Mouse (Mus musculus) testis, adult 2 months (tissue): ENCODE results near the gene Ccdc40. TPM values are rescaled to one million over a fixed set of nuclear protein-coding genes. Genes with fewer than 3 reads are reported as not detected.

ENCODE experiments used
- H3K27ac ChIP-seq: fragments of 200-500 bp; 2 replicates; pipeline ENCODE4 v1.5.1; 2012; ENCODE audit warnings: low read depth, low read length; ENCODE audit not compliant: control insufficient read depth, insufficient read depth
- H3K27me3 ChIP-seq: fragments of 200-500 bp; 2 replicates; pipeline ENCODE4 v1.6.1; 2012; ENCODE audit warnings: mild to moderate bottlenecking, low read length, moderate library complexity; ENCODE audit not compliant: control insufficient read depth, insufficient read depth
- H3K36me3 ChIP-seq: fragments of 200-500 bp; 2 replicates; pipeline ENCODE4 v1.6.1; 2012; ENCODE audit warnings: mild to moderate bottlenecking, low read length; ENCODE audit not compliant: control insufficient read depth, insufficient read depth
- H3K4me1 ChIP-seq: fragments of 200-500 bp; 2 replicates; pipeline ENCODE4 v1.6.1; 2012; ENCODE audit warnings: low read length; ENCODE audit not compliant: control insufficient read depth, insufficient read depth
- H3K4me3 ChIP-seq: fragments of 200-500 bp; 2 replicates; pipeline ENCODE4 v1.5.1; 2012; ENCODE audit warnings: low read depth, mild to moderate bottlenecking, low read length, moderate library complexity, mixed read lengths; ENCODE audit not compliant: control insufficient read depth
- CTCF ChIP-seq: fragments of 200-500 bp; IDR thresholded peaks from 2 replicates; pipeline ENCODE4 v1.5.1; 2012; ENCODE audit warnings: low read depth, mild to moderate bottlenecking, inconsistent platforms, low read length, moderate library complexity; ENCODE audit not compliant: control insufficient read depth, insufficient read depth, insufficient replicate concordance
- POLR2A ChIP-seq: fragments of 200-500 bp; IDR thresholded peaks from 2 replicates; pipeline ENCODE4 v1.6.1; 2012; ENCODE audit warnings: low read depth, mild to moderate bottlenecking, inconsistent platforms, low read length, moderate library complexity; ENCODE audit not compliant: control insufficient read depth
- polyA plus RNA-seq: library from polyadenylated mRNA; depleted of rRNA; stranded (reverse); fragments of >200 nt; gene quantifications from 2 replicates; pipeline ENCODE4 v1.2.3, GENCODE M21; 2012

Gene Ccdc40
- polyA plus RNA-seq, 1 experiment, result 73.2 TPM

DNA sequence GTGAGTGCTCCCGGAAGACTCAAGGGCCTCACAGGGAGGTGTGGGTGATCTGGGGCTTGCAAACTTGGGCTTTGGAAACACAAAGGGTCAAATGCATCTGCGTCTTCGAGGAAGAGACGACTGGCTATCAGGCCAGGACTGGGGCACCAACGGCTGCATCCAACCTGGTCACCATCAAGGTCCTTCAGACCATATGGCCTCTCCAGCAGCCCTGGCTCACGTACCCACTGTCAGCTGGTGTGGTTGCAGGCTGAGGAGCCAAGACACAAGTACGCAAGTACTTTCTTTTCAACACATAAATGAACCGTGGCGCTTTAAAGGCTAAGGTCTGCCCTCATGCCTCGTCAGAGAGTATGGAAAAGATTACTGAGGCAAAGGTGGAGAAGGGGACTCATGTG, 40.6 kb upstream of the Ccdc40 start:
- Histone ChIP-seq H3K36me3 (no peaks in the 10 kb centered on the region), H3K27ac (no peak overlapping the region), H3K27me3 (no peaks in the 10 kb centered on the region), H3K4me1 (peaks cover 18% of the 10 kb centered on the region), H3K4me3 (no peak overlapping the region)
- TF ChIP-seq CTCF, result no peak
- no peak for TF ChIP-seq POLR2A

- H3K27ac ChIP-seq, result no peak overlapping the region
- H3K4me1 ChIP-seq, result peaks cover 18% of the 10 kb centered on the region
- no peaks in the 10 kb centered on the region for H3K36me3 ChIP-seq
- H3K4me3 ChIP-seq, result no peak overlapping the region
- no peaks in the 10 kb centered on the region for H3K27me3 ChIP-seq
- no peak for TF ChIP-seq POLR2A
- TF ChIP-seq CTCF, result no peak
These were observed 40.0 kb upstream of the Ccdc40 start for GRCm38 (mm10) chr11:119188389-119188788.

- H3K4me3 ChIP-seq, result no peak overlapping the region
- no peaks in the 10 kb centered on the region for H3K27me3 ChIP-seq
- no peaks in the 10 kb centered on the region for H3K36me3 ChIP-seq
- H3K4me1 ChIP-seq, result peaks cover 12% of the 10 kb centered on the region
- no peak overlapping the region for H3K27ac ChIP-seq
- TF ChIP-seq CTCF, result no peak
- no peak for TF ChIP-seq POLR2A
These were observed 39.1 kb upstream of the Ccdc40 start for GRCm38 (mm10) chr11:119189319-119189718.

- no peaks in the 10 kb centered on the region for H3K27me3 ChIP-seq
- no peaks in the 10 kb centered on the region for H3K36me3 ChIP-seq
- peak; percentile 61; the same call in 1 of the 2 replicates for TF ChIP-seq CTCF
- peak; percentile 22; the same call in 1 of the 2 replicates for TF ChIP-seq POLR2A
- peaks cover 11% of the 10 kb centered on the region for H3K4me1 ChIP-seq
- no peak overlapping the region for H3K27ac ChIP-seq
- H3K4me3 ChIP-seq, result no peak overlapping the region
These were observed 37.9 kb upstream of the Ccdc40 start for GRCm38 (mm10) chr11:119190498-119190897.

DNA sequence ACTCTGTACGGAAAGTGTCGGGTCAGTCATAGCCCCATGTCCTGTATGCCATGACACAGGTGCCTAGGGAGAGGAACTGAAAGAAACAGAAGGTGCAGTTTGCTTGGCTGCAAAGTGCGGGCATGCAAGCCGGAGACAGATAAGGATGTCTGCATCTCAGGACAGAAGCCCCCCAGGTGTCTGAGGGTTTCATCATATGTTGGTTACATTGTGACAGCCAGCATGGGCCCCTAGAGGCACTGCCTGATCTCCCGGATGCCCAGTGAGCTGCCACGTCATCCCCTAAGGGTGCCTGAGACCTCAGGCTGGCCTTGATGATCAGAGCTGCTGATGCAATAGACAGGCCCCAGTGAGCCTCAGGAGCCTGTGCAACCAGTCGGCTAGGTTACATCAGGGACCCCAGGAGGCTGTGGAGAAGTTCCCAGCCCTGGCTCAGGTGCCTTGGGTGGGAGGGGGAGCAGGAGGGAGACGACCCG, 36.7 kb upstream of the Ccdc40 start:
- peak overlapping the region; percentile 26; the same call in 1 of the 2 replicates for H3K4me3 ChIP-seq
- no peaks in the 10 kb centered on the region for H3K36me3 ChIP-seq
- H3K4me1 ChIP-seq, result peaks cover 11% of the 10 kb centered on the region
- H3K27ac ChIP-seq, result no peak overlapping the region
- no peaks in the 10 kb centered on the region for H3K27me3 ChIP-seq
- no peak for TF ChIP-seq CTCF
- no peak for TF ChIP-seq POLR2A

GRCm38 (mm10) chr11:119192176-119192575, 36.2 kb upstream of the Ccdc40 start:
- TF ChIP-seq POLR2A (no peak), CTCF (no peak)
- Histone ChIP-seq H3K27ac (no peak overlapping the region), H3K27me3 (no peaks in the 10 kb centered on the region), H3K36me3 (no peaks in the 10 kb centered on the region), H3K4me3 (peak overlapping the region; percentile 26), H3K4me1 (peaks cover 11% of the 10 kb centered on the region)

GRCm38 (mm10) chr11:119192605-119193004, 35.8 kb upstream of the Ccdc40 start:
- no peak overlapping the region for H3K27ac ChIP-seq
- TF ChIP-seq POLR2A (no peak), CTCF (no peak)
- peaks cover 11% of the 10 kb centered on the region for H3K4me1 ChIP-seq
- no peaks in the 10 kb centered on the region for H3K27me3 ChIP-seq
- no peaks in the 10 kb centered on the region for H3K36me3 ChIP-seq
- H3K4me3 ChIP-seq, result peak overlapping the region; percentile 26; the same call in 1 of the 2 replicates
